Mouse (Mus musculus): Measurements from ENCODE around the gene Atat1.
"Not testable (repeated sequence)": the region's sequence is repeated elsewhere in the genome, so short reads cannot be mapped to it uniquely, and the experiment has no call there.

Atat1 gene
- long read RNA-seq, experiment 1, transcript Atat1-202 (13 exons, 1,452 nt), result major isoform, 11 of 30 reads
- long read RNA-seq, experiment 1, partial matches to known transcripts, result 11 of 30 reads
- long read RNA-seq, experiment 1, other reads (novel, unspliced or antisense), result 6 of 30 reads
- long read RNA-seq, experiment 2, transcript Atat1-202 (13 exons, 1,452 nt), result major isoform, 19 of 42 reads
- long read RNA-seq, experiment 2, partial matches to known transcripts, result 11 of 42 reads
- long read RNA-seq, experiment 2, other reads (novel, unspliced or antisense), result 6 of 42 reads

DNA sequence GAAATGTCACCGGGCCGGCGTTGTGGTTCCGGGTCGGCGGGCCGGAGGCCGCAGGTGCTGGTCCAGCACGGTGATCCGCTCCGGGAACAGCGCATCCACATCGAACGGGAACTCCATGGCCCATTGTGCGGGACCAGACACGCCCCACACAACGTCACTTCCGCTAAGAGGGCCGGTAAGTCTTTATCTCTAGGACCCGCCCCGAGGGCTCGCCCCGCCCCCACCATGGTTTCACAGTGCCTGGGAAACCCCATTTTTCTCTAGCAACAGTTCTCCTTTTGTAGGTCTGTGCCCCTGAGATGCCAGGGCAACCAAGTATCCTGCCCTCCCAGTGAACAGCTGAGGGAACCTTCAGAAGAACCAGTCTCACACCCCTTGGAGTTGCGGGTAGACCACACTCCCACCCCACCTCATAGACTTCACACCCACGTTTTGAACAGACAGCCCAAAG is at the start of gene Atat1:
Gene Atat1, minus strand, starts transcription at position 157 of the 451 bp plus-strand sequence.
- intact Hi-C loops (cut with DNase I), result loop anchor here (5.0 kb wide), 2 partner anchors 38 to 78 kb away; no protein-coding TSS in a partner anchor

DNA sequence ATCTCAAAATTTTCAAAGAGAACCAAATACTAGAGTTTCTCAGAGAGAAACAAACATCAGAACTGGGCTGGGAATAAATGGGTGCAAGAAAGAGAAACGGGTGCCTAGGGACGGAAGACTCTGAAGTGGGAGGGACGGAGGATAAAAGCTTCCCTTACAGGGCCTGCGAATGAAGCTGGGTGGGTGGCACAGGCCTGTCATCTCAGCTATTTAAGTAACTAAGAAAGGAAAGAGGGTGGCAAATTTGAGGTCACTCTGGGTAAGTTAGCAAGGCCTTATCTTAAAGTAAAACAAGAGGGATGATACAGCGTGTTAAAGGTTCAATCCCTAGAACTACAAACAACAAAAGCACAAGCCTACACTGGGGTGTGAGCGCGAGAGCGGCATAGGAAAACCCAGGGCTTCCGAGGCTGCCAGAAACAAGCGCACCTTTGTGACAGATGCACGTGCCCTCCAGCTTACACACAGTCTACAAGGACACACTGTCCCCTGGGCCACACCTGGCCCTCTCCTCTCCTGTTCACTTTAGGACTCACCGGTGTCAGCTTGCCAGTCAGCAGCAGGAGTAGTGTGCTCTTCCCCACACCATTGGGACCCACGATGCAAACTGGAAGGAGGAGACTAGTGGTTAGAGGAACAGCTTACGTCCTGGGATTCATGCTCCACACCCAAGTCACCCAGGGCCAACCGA is 48.8 kb upstream of the Atat1 start:
- intact Hi-C loops (cut with DNase I), result no loop called here

DNA sequence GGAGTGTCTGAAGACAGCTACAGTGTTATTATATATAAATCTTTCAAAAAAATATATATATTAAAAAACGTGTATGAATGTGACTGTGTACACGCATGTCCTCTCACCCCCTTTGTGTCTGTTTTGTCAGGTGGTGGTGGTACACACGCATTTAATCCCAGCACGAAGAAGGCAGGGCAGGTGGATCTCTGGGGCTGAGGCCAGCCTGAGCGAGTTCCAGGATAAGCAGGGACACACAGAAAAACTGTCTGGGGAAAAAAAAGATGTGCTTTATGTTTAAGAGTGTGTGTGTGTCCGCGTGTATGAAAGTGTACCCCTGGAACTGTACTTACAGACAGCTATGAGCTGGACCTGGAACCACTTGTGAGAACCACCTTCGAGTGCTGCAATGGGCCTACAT is 44.8 kb upstream of the Atat1 start:
- intact Hi-C loops (cut with DNase I), result no loop called here

DNA sequence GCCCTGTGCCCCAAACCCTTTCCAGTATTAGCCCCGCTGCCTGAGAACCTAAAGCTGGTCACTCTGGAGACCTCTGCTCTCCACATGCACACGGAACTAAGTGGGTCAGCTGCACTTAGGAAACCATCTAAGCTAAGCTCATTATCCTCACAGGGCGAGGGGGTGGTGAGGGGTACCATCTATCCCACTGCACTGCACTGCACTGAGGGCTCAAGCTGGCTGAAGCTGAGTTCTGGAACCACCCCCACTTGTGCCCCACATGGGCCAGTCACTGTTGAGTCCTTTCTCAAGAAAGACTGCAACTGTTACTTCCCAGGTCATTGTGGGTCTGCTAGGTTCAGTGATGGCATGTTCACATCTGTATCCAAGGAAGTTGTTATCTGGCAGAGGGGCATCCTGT is 42.7 kb upstream of the Atat1 start:
- intact Hi-C loops (cut with DNase I), result not testable (repeated sequence)

DNA sequence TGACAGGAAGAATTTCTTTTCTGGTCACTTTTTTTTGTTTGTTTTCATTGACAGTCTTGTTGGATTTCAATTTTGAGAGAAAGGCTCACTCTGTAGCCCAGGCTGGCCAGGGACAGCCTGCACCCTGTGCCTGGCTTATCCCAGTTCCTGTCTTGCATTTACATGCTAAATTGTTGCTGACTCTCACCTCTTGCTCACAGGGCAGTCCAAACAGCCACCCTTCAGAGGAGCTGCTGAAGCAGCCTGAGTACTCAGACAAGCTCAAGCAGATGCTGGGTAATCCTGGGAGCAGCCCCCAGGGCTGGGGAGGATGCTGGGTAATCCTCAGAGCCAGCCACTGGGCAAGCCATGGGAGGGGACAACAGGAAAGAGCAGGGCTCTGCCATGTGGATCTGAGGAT is 41.1 kb upstream of the Atat1 start:
- intact Hi-C loops (cut with DNase I), result not testable (repeated sequence)

DNA sequence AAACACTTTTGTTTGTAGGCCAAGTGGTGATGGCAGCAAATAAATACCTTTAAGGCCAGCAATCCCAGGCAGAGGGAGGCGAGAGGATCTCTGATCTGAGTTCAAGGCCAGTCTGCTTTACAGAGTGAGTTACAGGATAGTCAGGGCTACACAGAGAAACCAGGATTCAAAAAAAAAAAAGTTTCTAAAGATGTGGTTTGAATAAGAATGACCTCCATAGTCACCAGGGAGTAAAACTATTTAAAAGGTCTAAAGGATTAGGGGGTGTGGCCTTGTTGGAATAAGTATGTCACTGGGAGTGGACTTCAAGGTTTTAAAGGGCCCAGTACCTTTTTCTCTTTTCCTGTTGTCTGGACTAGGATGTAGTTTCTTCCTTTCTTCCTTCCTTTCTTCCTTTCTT is 30.1 kb upstream of the Atat1 start:
- intact Hi-C loops (cut with DNase I), result loop anchor here (2.0 kb wide), 1 partner anchor 53 kb away; no protein-coding TSS in a partner anchor

DNA sequence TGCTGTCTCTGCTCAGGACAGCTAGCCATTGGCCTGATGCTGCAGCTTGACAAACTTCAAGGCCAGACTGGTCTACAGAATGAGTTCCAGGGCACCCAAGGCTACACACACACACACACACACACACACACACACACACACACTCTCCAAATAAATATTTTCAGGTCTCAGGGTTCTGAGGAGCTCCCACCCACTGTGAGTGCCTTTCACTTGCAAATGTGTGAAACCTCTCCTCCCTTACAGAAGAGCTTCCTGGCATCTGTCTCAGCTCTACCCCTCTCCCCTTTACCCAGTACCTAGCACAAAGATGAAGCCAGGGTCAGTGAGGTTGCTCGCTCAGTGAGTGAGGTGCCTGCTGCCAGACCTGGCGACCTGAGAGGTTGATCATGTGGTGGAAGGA is 29.2 kb upstream of the Atat1 start:
- intact Hi-C loops (cut with DNase I), result loop anchor here (2.0 kb wide), 1 partner anchor 54 kb away; no protein-coding TSS in a partner anchor

DNA sequence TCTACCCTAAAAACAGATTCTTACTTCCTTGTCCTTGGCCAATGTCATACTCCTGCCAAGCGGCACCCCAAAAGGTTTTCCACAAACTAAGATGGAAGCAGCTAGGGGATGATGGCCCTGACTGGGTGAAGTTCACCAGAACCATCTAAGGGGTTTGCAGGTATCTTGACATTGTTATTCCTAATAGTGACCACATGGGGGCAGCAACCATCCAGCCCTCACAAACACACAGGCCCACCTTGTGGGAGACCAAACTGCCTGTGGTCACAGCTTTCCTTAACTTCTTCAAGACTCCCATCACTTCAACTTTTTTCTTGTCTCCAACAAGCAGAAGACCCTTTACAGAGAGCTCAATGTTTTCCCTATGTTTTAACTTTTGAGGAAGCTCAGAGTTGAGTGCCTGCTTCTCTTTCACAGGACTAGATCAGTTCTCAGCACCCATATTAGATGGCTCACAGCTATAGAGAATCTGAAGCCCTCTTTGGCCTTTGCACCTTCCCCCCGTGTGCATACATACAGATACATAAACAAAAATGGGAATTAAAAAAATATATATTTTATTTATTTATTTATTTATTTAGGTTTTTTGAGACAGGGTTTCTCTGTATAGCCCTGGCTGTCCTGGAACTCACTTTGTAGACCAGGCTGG is 27.9 kb upstream of the Atat1 start:
- intact Hi-C loops (cut with DNase I), result loop anchor here (2.0 kb wide), 1 partner anchor 55 kb away; no protein-coding TSS in a partner anchor

DNA sequence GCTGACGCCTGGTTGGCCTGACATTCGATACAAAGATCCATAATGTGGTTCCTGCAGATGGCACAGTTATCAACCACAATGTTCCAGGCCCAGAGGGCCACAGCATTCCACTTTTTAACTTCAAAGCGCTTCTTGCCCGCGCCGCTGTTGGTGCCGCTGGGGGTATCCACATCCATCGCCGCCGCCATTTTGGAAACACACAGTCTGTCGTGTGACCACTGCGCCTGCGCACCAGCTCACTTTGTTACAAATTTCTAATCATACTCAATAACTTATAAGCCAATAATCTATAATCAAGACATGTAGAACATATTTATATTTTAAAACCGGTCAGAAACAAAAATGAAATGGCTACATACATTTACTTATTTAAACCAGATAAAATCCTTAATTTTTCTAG is 25.9 kb upstream of the Atat1 start:
- intact Hi-C loops (cut with DNase I), result not testable (repeated sequence)

DNA sequence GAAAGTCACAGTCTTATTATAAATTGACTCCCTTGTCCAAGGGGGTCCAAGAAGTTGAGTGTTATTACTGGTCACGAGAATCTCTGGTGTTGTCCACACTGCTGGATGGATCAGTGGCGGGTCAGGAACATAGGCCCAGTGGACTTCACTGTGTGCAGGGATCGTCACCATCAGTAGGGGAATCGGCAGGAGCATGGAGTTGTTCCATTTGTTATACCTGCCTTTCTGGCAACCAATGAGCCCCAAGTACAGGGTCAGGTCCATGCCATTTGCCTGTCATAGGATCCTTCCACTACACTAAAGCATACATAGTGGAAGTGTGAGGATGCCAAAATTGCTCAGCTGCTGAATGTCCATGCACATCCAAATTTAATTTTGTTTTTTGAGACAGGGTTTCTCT is 22.7 kb upstream of the Atat1 start:
- intact Hi-C loops (cut with DNase I), result no loop called here

DNA sequence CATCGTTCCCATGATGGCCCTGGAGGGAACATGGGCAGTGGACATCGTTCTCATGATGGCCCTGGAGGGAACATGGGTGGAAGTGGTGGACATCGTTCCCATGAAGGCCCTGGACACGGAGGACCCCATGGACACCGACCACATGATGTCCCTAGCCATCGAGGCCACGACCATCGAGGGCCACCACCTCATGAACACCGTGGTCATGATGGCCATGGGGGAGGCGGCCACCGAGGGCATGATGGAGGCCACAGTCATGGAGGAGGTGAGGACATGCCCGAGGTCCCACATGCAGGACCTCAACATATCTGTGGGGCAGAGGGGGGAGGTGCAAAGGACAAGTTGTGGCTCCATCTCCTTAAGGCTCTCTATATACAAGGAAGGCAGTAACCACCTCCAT is 20.8 kb upstream of the Atat1 start:
- intact Hi-C loops (cut with DNase I), result no loop called here

DNA sequence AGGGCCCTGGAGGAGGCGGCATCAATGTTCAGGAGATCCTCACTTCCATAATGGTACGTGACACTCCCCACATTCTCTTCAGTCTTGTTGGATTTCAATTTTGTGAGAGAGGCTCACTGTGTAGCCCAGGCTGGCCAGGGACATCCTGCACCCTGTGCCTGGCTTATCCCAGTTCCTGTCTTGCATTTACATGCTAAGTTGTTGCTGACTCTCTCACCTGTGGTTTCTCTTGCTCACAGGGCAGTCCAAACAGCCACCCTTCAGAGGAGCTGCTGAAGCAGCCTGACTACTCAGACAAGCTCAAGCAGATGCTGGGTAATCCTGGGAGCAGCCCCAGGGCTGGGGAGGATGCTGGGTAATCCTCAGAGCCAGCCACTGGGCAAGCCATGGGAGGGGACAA is 19.7 kb upstream of the Atat1 start:
- intact Hi-C loops (cut with DNase I), result no loop called here

DNA sequence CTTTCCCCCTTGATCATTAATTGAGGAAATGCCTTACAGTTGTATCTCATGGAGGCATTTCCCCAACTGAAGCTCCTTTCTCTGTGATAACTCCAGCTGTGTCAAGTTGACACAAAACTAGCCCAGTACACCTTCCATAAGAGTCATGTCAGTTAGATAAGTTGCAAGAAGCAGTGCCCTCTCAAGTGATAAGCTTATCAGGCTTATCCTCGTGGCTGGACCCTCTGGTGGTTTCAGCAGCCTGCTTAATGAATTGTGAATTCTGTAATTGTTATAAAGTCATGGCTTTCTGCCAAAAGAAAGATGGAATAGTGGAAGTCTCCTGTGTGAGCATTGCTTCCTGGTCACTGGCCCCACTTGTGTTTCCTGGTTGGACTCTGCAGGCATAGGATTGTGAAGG is 17.6 kb upstream of the Atat1 start:
- intact Hi-C loops (cut with DNase I), result no loop called here

DNA sequence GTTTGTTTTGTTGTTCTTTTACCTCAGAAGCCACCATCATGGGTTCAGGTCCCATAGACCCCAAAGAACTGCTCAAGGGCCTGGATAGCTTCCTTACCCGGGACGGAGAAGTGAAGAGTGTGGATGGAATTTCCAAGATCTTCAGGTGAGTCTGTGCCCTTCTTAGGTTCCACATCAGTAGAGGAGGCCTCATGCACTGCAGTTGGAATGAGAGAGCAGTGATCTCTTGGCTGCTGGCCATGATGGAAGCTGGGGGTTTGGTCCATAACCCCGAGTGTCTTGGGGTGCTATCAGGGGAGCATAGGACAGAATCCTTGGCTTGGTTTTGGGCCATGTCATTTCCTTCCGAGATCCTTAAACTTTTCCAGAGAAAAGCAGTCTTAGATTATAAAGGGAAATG is 13.4 kb upstream of the Atat1 start:
- intact Hi-C loops (cut with DNase I), result loop anchor here (5.0 kb wide), 1 partner anchor 54 kb away; the partner anchor contains the start of gene Gnl1

DNA sequence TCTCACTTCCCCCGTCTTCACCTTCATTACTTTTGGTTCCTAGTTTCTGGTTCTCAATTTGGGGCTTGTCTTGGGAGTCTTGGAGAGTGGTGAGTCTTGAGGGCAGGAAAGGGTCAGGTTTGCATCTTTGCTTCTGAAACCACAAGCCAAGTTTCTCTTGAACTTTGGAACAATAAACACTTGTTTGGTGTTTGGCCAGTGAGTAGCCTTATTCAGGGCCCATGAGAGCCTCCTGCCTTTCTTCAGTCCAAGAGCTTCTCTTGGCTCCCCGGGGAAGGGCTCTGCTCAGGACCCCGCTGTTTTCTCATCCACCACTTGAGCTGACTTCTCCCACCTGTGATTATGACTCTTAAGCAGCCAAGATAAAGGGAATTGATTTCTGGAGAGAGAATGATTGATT is 12.7 kb upstream of the Atat1 start:
- intact Hi-C loops (cut with DNase I), result loop anchor here (5.0 kb wide), 1 partner anchor 55 kb away; the partner anchor contains the start of gene Gnl1

DNA sequence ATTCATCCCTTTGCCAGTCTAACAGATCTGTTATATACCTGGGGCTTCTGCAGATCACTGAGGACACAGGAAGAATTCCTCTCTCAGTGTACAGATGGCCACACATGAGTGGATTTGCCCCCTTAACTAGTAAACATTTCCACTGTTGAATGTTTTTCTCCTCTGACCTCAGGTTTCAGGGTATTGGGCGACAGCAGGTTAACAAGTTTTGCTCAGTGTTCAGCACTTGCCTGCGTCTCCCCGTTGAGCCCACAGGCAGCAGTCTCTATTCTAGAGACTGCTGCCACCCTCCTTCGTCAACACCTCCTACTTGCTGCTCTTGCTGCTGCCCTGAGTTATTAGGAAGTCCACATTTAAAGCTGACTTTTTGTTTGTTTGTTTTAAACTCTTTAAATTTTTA is 11.8 kb upstream of the Atat1 start:
- intact Hi-C loops (cut with DNase I), result loop anchor here (5.0 kb wide), 1 partner anchor 56 kb away; the partner anchor contains the start of gene Gnl1

DNA sequence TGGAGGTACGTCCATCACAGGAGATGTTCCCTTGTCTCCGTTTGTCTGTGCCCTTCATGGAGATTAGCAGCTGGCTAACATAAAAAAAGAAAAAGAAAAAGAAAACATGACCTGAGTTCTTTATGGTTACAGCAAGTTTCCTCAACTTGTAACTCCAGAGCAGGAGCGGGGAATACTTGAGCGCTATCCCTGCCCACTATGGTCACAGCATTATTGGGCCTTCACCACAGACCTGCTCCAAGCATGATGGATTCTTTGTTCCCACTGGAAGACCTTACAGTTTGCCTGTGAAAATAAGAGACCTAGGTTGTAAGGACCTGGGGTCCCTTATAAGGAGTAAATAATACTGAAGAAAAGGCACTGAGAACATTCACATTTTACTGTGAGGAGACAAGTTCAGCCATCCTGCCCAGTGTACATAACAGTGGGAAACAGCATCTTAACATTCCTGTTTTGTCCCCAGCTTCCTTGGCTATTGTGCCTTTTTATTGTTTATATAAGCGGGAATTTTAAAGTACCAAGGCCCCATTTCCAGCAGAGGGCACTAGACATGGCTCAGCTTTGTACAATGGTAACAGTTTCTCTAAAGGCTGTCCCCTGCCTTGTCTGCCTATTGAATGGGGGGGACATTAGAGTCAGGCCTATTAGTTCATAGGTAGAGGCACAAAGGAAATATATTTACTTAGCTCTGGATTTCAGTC is 11.1 kb upstream of the Atat1 start:
- intact Hi-C loops (cut with DNase I), result loop anchor here (5.0 kb wide), 1 partner anchor 56 kb away; the partner anchor contains the start of gene Gnl1

DNA sequence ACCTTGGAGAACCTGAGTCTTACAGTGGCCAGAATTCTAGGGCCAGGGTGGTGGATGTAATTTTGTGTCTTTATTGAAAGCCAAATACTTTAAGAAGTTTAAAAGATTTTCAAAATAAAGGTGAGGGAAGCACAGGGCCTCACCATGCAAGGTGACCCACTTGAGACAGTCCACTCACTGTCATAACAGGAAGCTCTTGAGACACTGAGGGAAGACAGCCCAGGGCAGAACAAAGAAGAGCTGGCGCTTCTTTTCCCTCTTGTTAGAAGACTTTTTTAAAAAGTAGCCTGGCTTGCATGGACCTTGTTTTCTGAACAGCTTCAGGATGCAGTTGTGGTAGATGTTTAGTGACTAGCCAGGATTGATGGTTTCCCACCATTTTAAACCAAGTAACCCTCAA is 10.5 kb upstream of the Atat1 start:
- intact Hi-C loops (cut with DNase I), result loop anchor here (5.0 kb wide), 1 partner anchor 57 kb away; the partner anchor contains the start of gene Gnl1

DNA sequence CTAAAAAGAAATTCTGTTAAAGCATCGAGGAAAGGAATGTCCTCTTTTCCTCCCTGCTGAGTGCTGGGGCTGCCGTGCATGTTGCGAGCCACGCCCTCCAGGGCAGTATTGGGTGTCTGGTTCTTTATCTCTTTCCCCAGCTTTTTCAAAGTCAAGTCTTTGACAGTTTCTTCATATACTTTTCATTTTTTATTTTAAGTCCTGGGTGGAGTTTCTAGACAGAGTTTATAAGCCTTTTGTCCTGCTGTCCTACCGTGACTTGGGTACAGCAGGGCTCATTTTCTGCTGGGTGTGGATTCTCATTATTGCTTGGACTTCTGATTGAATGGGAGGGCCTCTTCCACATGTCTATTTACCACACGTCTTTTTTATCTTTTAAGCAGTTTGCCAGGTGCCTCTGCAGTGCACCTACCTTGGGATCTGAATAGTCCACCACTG is 10.0 kb upstream of the Atat1 start:
- intact Hi-C loops (cut with DNase I), result loop anchor here (5.0 kb wide), 1 partner anchor 57 kb away; the partner anchor contains the start of gene Gnl1

DNA sequence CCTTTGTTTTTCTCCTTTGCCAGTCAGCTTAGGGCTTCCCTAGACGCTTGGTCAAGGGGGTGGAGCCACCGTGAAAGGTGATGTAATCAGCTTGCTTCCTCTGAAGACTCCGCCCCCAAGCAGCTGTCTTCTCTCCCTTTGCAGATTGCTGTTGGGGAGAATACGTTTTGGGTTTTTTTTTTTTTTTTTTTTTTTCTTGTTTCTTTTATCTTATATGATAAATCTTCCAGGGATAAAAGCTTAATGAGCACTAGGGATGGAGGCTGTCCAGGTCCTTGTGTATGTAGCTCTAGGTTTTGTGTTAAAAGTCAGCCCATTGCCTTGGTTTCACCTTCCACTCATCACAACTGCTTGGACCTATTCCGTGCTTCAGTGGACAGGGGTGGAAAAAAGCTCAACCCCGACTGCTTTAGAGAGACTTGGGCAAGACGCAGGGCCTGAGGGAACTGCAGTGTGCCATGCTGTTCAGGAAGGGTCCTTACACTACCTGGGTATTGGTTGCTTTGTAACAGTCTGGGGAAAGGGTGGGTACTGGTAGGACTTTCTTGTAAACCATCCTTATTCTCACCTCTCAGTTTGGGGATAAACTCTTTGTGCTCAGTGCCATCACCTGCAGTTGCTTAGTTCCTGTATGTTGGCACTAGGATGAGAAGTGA is 9.3 kb upstream of the Atat1 start:
- intact Hi-C loops (cut with DNase I), result no loop called here
